Mouse (Mus musculus) embryonic fibroblast, embryonic 13.5 days (primary cell): ENCODE measurements around the gene Ppp6r3. TPM values are rescaled to one million over a fixed set of nuclear protein-coding genes. Genes with fewer than 3 reads are reported as not detected.
A peak's percentile ranks its signal among the peaks of the same experiment; 100 is the strongest.

Source experiments
- H3K27ac ChIP-seq: 2 replicates; pipeline ENCODE4 v1.5.1; 2012; ENCODE audit warnings: low read length, control low read depth, inconsistent platforms; ENCODE audit not compliant: insufficient read depth
- H3K4me1 ChIP-seq: 2 replicates; pipeline ENCODE4 v1.6.1; 2011; ENCODE audit warnings: low read length; ENCODE audit not compliant: control insufficient read depth, insufficient read depth
- H3K4me3 ChIP-seq: 2 replicates; pipeline ENCODE4 v1.5.1; 2011; ENCODE audit warnings: mild to moderate bottlenecking, control low read depth, low read length; ENCODE audit not compliant: insufficient read depth
- CTCF ChIP-seq: IDR thresholded peaks from 2 replicates; pipeline ENCODE4 v1.5.1; 2011; ENCODE audit warnings: mild to moderate bottlenecking, control low read depth, low read length, moderate library complexity, borderline replicate concordance; ENCODE audit not compliant: insufficient read depth
- POLR2A ChIP-seq: IDR thresholded peaks from 2 replicates; pipeline ENCODE4 v1.6.1; 2011; ENCODE audit warnings: low read depth, mild to moderate bottlenecking, control low read depth, low read length, moderate library complexity
- polyA plus RNA-seq: library from polyadenylated mRNA; stranded (reverse); fragments of >200 nt; gene quantifications from 2 replicates; pipeline ENCODE4 v1.2.4, GENCODE M21; 2011; ENCODE audit warnings: low read depth; ENCODE audit not compliant: missing spikeins, insufficient read length

Gene Ppp6r3
- polyA plus RNA-seq, 1 experiment: 69.4 TPM

- peaks cover 3% of the 10 kb centered on the region for H3K4me1 ChIP-seq
- no peak overlapping the region for H3K27ac ChIP-seq
- TF ChIP-seq POLR2A (no peak), CTCF (no peak)
- no peak overlapping the region for H3K4me3 ChIP-seq
These were observed 45.8 kb downstream of the Ppp6r3 start for GRCm38 (mm10) chr19:3529781-3530180.

GRCm38 (mm10) chr19:3528646-3529045 lies 46.9 kb downstream of the Ppp6r3 start:
- H3K4me1 ChIP-seq: peaks cover 3% of the 10 kb centered on the region
- no peak for TF ChIP-seq POLR2A
- TF ChIP-seq CTCF: no peak
- H3K27ac ChIP-seq: no peak overlapping the region
- no peak overlapping the region for H3K4me3 ChIP-seq

GRCm38 (mm10) chr19:3527531-3527930 lies 48.0 kb downstream of the Ppp6r3 start:
- TF ChIP-seq POLR2A: no peak
- TF ChIP-seq CTCF: no peak
- peaks cover 3% of the 10 kb centered on the region for H3K4me1 ChIP-seq

GRCm38 (mm10) chr19:3519471-3520169 lies 55.9 kb downstream of the Ppp6r3 start:
- Histone ChIP-seq H3K4me1 (peaks cover 12% of the 10 kb centered on the region), H3K27ac (peak overlapping the region; percentile 92), H3K4me3 (no peak overlapping the region)
- TF ChIP-seq POLR2A: no peak
- no peak for TF ChIP-seq CTCF

More at GRCm38 (mm10) chr19:3527531-3527930, 48.0 kb downstream of the Ppp6r3 start:
- Histone ChIP-seq H3K27ac (no peak overlapping the region), H3K4me3 (no peak overlapping the region)

GRCm38 (mm10) chr19:3497216-3497615 lies 78.3 kb downstream of the Ppp6r3 start:
- no peak for TF ChIP-seq CTCF
- TF ChIP-seq POLR2A: no peak
- H3K4me1 ChIP-seq: no peaks in the 10 kb centered on the region
- H3K4me3 ChIP-seq: no peak overlapping the region
- H3K27ac ChIP-seq: no peak overlapping the region

GRCm38 (mm10) chr19:3489826-3490225 lies 85.7 kb downstream of the Ppp6r3 start:
- TF ChIP-seq POLR2A: no peak
- no peak for TF ChIP-seq CTCF
- H3K4me3 ChIP-seq: no peak overlapping the region
- H3K4me1 ChIP-seq: no peaks in the 10 kb centered on the region

GRCm38 (mm10) chr19:3482831-3483230 lies 92.7 kb downstream of the Ppp6r3 start:
- Histone ChIP-seq H3K27ac (no peak overlapping the region), H3K4me1 (no peaks in the 10 kb centered on the region), H3K4me3 (no peak overlapping the region)
- TF ChIP-seq CTCF: no peak
- TF ChIP-seq POLR2A: no peak

More at GRCm38 (mm10) chr19:3489826-3490225, 85.7 kb downstream of the Ppp6r3 start:
- no peak overlapping the region for H3K27ac ChIP-seq

- TF ChIP-seq CTCF (no peak), POLR2A (no peak)
- Histone ChIP-seq H3K4me1 (no peaks in the 10 kb centered on the region), H3K27ac (no peak overlapping the region), H3K4me3 (no peak overlapping the region)
These were observed 95.4 kb downstream of the Ppp6r3 start for GRCm38 (mm10) chr19:3480101-3480500.

- no peak for TF ChIP-seq POLR2A
- TF ChIP-seq CTCF: no peak
- no peak overlapping the region for H3K27ac ChIP-seq
- H3K4me1 ChIP-seq: no peaks in the 10 kb centered on the region
- no peak overlapping the region for H3K4me3 ChIP-seq
These were observed 98.6 kb downstream of the Ppp6r3 start for GRCm38 (mm10) chr19:3476996-3477395.

GRCm38 (mm10) chr19:3471218-3471617 lies 104.3 kb downstream of the Ppp6r3 start:
- Histone ChIP-seq H3K4me3 (no peak overlapping the region), H3K27ac (no peak overlapping the region), H3K4me1 (no peaks in the 10 kb centered on the region)
- TF ChIP-seq POLR2A (no peak), CTCF (no peak)
